Mouse (Mus musculus) heart, adult 2 months (tissue): ENCODE measurements at regions not wholly inside any gene's neighbourhood (a gene's known extent, or its start where the extent isn't known, plus 50 kb on each side); places are given as distances from the start of the nearest gene placed in this dataset.

Source experiments
- DNase-seq, 2 experiments: peaks; one replicate each; pipeline ENCODE4 v3.0.0; 2021
- H3K27ac ChIP-seq: fragments of 200-600 bp; 2 replicates; pipeline ENCODE4 v1.8.1; 2022
- H3K27me3 ChIP-seq: fragments of 200-500 bp; 2 replicates; pipeline ENCODE4 v1.6.1; 2012; ENCODE audit warnings: mild to moderate bottlenecking, low read length, inconsistent platforms, mixed read lengths; ENCODE audit not compliant: control insufficient read depth, insufficient read depth
- H3K36me3 ChIP-seq: fragments of 200-500 bp; 2 replicates; pipeline ENCODE4 v1.6.1; 2012; ENCODE audit warnings: low read length, inconsistent platforms; ENCODE audit not compliant: control insufficient read depth, insufficient read depth
- H3K4me1 ChIP-seq: fragments of 200-500 bp; 2 replicates; pipeline ENCODE4 v1.6.1; 2011; ENCODE audit warnings: low read length; ENCODE audit not compliant: control insufficient read depth, insufficient read depth
- H3K4me3 ChIP-seq: fragments of 200-600 bp; 2 replicates; pipeline ENCODE4 v1.8.1; 2022
- H3K79me2 ChIP-seq: fragments of 200-500 bp; replicated peaks from 2 replicates; pipeline ENCODE4 v1.6.1; 2012; ENCODE audit warnings: mild to moderate bottlenecking, inconsistent platforms, low read length, moderate library complexity, mixed read lengths; ENCODE audit not compliant: control insufficient read depth, insufficient read depth
- H3K9ac ChIP-seq: fragments of 200-500 bp; 2 replicates; pipeline ENCODE4 v1.6.1; 2012; ENCODE audit warnings: low read depth, mild to moderate bottlenecking, control low read depth, inconsistent platforms, low read length, mixed read lengths
- CTCF ChIP-seq: fragments of 200-600 bp; IDR thresholded peaks from 2 replicates; pipeline ENCODE4 v1.8.1; 2022; ENCODE audit warnings: antibody characterized with exemption, mild to moderate bottlenecking, moderate library complexity
- EP300 ChIP-seq: fragments of 200-500 bp; IDR thresholded peaks from 2 replicates; pipeline ENCODE4 v1.6.1; 2011; ENCODE audit warnings: low read depth, low read length, control low read depth; ENCODE audit not compliant: insufficient read depth
- POLR2A ChIP-seq: fragments of 200-500 bp; IDR thresholded peaks from 2 replicates; pipeline ENCODE4 v1.6.1; 2011; ENCODE audit warnings: mild to moderate bottlenecking, low read depth, low read length, control low read depth; ENCODE audit not compliant: insufficient read depth
- WGBS: fragments of 180-500 bp; shearing (Covaris S2); methylation state at CpG from one replicate; pipeline ENCODE4 v1.1.7; 2018; 5-methylcytosine and 5-hydroxymethylcytosine counted together
- intact Hi-C: fragments of 180-260 bp; cut with DNase I; formaldehyde crosslinking; loops from one replicate; pipeline ENCODE4 v1.15.1; 2025

- DNase-seq, result no peak
- 67% methylated on average over 4 of the region's 4 CpGs for WGBS
- Histone ChIP-seq H3K27ac (no peak overlapping the region), H3K9ac (no peak overlapping the region), H3K4me3 (no peak overlapping the region), H3K79me2 (no peaks in the 10 kb centered on the region), H3K4me1 (no peaks in the 10 kb centered on the region), H3K27me3 (no peaks in the 10 kb centered on the region), H3K36me3 (no peaks in the 10 kb centered on the region)
- no peak for TF ChIP-seq CTCF
- no peak for TF ChIP-seq EP300
- TF ChIP-seq POLR2A, result no peak
- intact Hi-C loops, result no loop called here
Measured at GRCm38 (mm10) chr8:116359761-116360160, 145.0 kb upstream of the Dynlrb2 start.

- H3K4me1 ChIP-seq, result no peaks in the 10 kb centered on the region
- no peak overlapping the region for H3K27ac ChIP-seq
- no peak for DNase-seq
- H3K9ac ChIP-seq, result no peak overlapping the region
- H3K27me3 ChIP-seq, result no peaks in the 10 kb centered on the region
- intact Hi-C loops, result no loop called here
- no peaks in the 10 kb centered on the region for H3K79me2 ChIP-seq
- no peaks in the 10 kb centered on the region for H3K36me3 ChIP-seq
- no peak overlapping the region for H3K4me3 ChIP-seq
- TF ChIP-seq EP300, result no peak
- TF ChIP-seq CTCF, result no peak
- no peak for TF ChIP-seq POLR2A
- WGBS, result 48% methylated on average over 6 of the region's 6 CpGs
Measured at GRCm38 (mm10) chr8:116354756-116355155, 150.0 kb upstream of the Dynlrb2 start.

- no peak overlapping the region for H3K27ac ChIP-seq
- H3K4me1 ChIP-seq, result no peaks in the 10 kb centered on the region
- no peak for DNase-seq
- TF ChIP-seq EP300 (no peak), CTCF (no peak), POLR2A (no peak)
- intact Hi-C loops, result no loop called here
- 86% methylated on average over 5 of the region's 5 CpGs for WGBS
- no peaks in the 10 kb centered on the region for H3K36me3 ChIP-seq
- no peak overlapping the region for H3K9ac ChIP-seq
- H3K4me3 ChIP-seq, result no peak overlapping the region
- H3K27me3 ChIP-seq, result no peaks in the 10 kb centered on the region
- H3K79me2 ChIP-seq, result no peaks in the 10 kb centered on the region
Measured at GRCm38 (mm10) chr8:116353911-116354310, 150.9 kb upstream of the Dynlrb2 start.

- no peaks in the 10 kb centered on the region for H3K79me2 ChIP-seq
- no peak for TF ChIP-seq CTCF
- no peak for TF ChIP-seq EP300
- TF ChIP-seq POLR2A, result no peak
- H3K4me3 ChIP-seq, result no peak overlapping the region
- H3K36me3 ChIP-seq, result no peaks in the 10 kb centered on the region
- 84% methylated on average over 2 of the region's 2 CpGs for whole genome bisulfite sequencing
- no peaks in the 10 kb centered on the region for H3K27me3 ChIP-seq
- no peaks in the 10 kb centered on the region for H3K4me1 ChIP-seq
- DNase-seq, result no peak
- H3K27ac ChIP-seq, result no peak overlapping the region
- no peak overlapping the region for H3K9ac ChIP-seq
- intact Hi-C loops, result no loop called here
Measured at GRCm38 (mm10) chr8:116352635-116353034, 152.1 kb upstream of the Dynlrb2 start.

GRCm38 (mm10) chr8:116348971-116349370 is 155.8 kb upstream of the Dynlrb2 start:
- H3K27me3 ChIP-seq, result no peaks in the 10 kb centered on the region
- TF ChIP-seq POLR2A (no peak), EP300 (no peak), CTCF (no peak)
- no peaks in the 10 kb centered on the region for H3K79me2 ChIP-seq
- no peaks in the 10 kb centered on the region for H3K4me1 ChIP-seq
- WGBS, result 87% methylated on average over 8 of the region's 8 CpGs
- H3K9ac ChIP-seq, result no peak overlapping the region
- no peak overlapping the region for H3K27ac ChIP-seq
- intact Hi-C loops, result no loop called here
- no peaks in the 10 kb centered on the region for H3K36me3 ChIP-seq
- H3K4me3 ChIP-seq, result no peak overlapping the region
- no peak for DNase-seq

- Histone ChIP-seq H3K27ac (no peak overlapping the region), H3K27me3 (no peaks in the 10 kb centered on the region), H3K4me3 (no peak overlapping the region), H3K79me2 (no peaks in the 10 kb centered on the region), H3K4me1 (no peaks in the 10 kb centered on the region), H3K9ac (no peak overlapping the region), H3K36me3 (no peaks in the 10 kb centered on the region)
- TF ChIP-seq CTCF, result no peak
- no peak for TF ChIP-seq EP300
- no peak for TF ChIP-seq POLR2A
- intact Hi-C loops, result no loop called here
- 27% methylated on average over 5 of the region's 5 CpGs for WGBS
- no peak for DNase-seq
Measured at GRCm38 (mm10) chr8:116346990-116347389, 157.8 kb upstream of the Dynlrb2 start.

GRCm38 (mm10) chr8:116344590-116345222 is 160.1 kb upstream of the Dynlrb2 start:
- H3K27ac ChIP-seq, result no peak overlapping the region
- TF ChIP-seq CTCF (no peak), POLR2A (no peak), EP300 (no peak)
- intact Hi-C loops, result no loop called here
- DNase-seq, result no peak
- no peaks in the 10 kb centered on the region for H3K27me3 ChIP-seq
- no peak overlapping the region for H3K9ac ChIP-seq
- no peaks in the 10 kb centered on the region for H3K4me1 ChIP-seq
- no peak overlapping the region for H3K4me3 ChIP-seq
- H3K79me2 ChIP-seq, result no peaks in the 10 kb centered on the region
- H3K36me3 ChIP-seq, result no peaks in the 10 kb centered on the region
- 79% methylated on average over 5 of the region's 5 CpGs for WGBS
